Mouse (Mus musculus): ENCODE data around the gene Zmym6. TPM values are rescaled to one million over a fixed set of nuclear protein-coding genes. Genes with fewer than 3 reads are reported as not detected.

The Zmym6 gene
- polyA plus RNA-seq (2012; rRNA removed): 52.7 and 57.3 TPM in 2 replicates

GRCm38 (mm10) chr4:127076875-127077548 is at the start of gene Zmym6:
Zmym6 (plus strand) TSS chr4:127077383.

GRCm38 (mm10) chr4:127060585-127061290 is 16.4 kb upstream of the Zmym6 start, which contains the start of gene Zmym1:
Zmym1 (minus strand) TSS chr4:127061152.

GRCm38 (mm10) chr4:127123391-127123790 is 46.2 kb downstream of the Zmym6 start, which contains the start of gene Tmem35b:
Tmem35b (plus strand) TSS chr4:127123691.

GRCm38 (mm10) chr4:127168914-127169345 is 91.7 kb downstream of the Zmym6 start, which contains the start of gene Dlgap3:
Dlgap3 (plus strand) TSS chr4:127169204.

Other genes starting within 250 kb of the Zmym6 start
- gene Zmym4, start 109.2 kb upstream of the Zmym6 start, polyA plus RNA-seq (2012; rRNA removed): 32.5 and 34.2 TPM in 2 replicates
- 187 and 196 TPM in 2 replicates for gene Sfpq, start 56.1 kb upstream of the Zmym6 start, polyA plus RNA-seq (2012; rRNA removed)
- gene Zmym1, start 16.2 kb upstream of the Zmym6 start, polyA plus RNA-seq (2012; rRNA removed): 12.9 and 17.0 TPM in 2 replicates
- 17.5 and 17.9 TPM in 2 replicates for gene Tmem35b, start 46.3 kb downstream of the Zmym6 start, polyA plus RNA-seq (2012; rRNA removed)
- gene Dlgap3, start 91.8 kb downstream of the Zmym6 start, polyA plus RNA-seq (2012; rRNA removed): 35.0 and 39.2 TPM in 2 replicates
- gene Smim12, start 166.4 kb downstream of the Zmym6 start, polyA plus RNA-seq (2012; rRNA removed): 33.4 and 34.3 TPM in 2 replicates
- gene Gja4, start 236.7 kb downstream of the Zmym6 start, polyA plus RNA-seq (2012; rRNA removed): 17.8 and 18.6 TPM in 2 replicates

Data from central nervous system, embryonic 18 days (tissue).